Mouse (Mus musculus): ENCODE measurements around the gene Grk3. TPM values are rescaled to one million over a fixed set of nuclear protein-coding genes. Genes with fewer than 3 reads are reported as not detected.

Grk3 gene
- polyA plus RNA-seq, 1 experiment = 33.9 TPM

DNA sequence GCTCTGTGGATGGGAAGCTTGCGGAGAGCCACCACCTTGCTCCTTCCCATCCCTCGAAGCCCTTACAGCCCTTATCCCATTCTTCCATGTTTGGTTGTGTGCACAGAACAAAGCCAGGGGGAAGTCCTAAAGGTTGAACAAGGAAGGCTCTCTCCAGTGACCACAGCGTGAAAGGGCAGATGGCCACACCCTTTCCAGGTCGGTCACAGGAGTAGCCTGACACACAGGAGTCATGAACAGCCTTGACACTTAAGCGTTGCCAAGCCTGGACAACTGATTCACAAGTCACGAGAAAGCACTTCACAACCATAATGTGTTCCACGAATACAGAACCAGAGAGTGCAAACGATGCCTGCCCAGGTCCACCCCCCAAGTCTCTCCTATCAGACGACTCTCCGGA is 3.7 kb downstream of the Grk3 start:
- no peak overlapping the region for H3K4me3 ChIP-seq (ENCODE audit: insufficient read depth, low read length)
- no peak for TF ChIP-seq CTCF (IDR thresholded peaks at IDR 0.05; ENCODE audit: low read depth, low read length)
- TF ChIP-seq POLR2A (IDR thresholded peaks at IDR 0.05; ENCODE audit: borderline replicate concordance, low read depth, low read length) = no peak
- H3K4me1 ChIP-seq (ENCODE audit: control insufficient read depth, insufficient read depth, low read length) = peaks cover 15% of the 10 kb centered on the region
- no peak overlapping the region for H3K27ac ChIP-seq (ENCODE audit: insufficient read depth, low read depth, low read length)

DNA sequence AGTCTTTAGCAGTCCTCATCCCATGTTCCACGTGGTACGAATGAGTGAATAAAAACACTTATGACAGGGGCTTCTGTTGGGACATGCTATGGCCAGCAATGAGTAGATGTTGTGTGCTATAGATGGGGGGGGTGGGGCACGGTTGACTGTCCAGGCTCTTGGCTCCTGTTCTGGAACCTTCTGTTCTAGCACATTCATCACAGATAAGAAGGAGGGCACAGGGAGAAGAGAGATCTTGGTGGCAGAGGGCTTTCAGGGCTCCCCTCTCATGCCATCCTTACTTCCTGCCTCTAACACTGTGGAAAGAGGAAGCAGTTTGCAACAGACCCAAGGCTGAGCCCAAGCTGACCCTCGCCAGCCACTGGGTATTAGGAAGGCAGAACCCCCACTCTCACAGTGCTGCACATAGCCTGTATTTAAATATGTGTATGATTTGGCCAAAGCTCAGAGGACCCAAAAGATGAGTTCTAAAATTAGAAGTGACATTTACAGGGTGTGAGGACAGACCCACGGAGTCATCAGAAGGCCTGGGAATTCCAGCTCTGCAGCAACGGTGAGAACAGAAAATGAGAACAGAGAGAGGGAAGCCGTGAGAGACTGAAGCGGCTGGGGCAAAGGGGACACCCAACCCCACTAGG is 6.3 kb downstream of the Grk3 start:
- peaks cover 9% of the 10 kb centered on the region for H3K4me1 ChIP-seq (ENCODE audit: control insufficient read depth, insufficient read depth, low read length)
- TF ChIP-seq POLR2A (IDR thresholded peaks at IDR 0.05; ENCODE audit: borderline replicate concordance, low read depth, low read length) (no peak), CTCF (IDR thresholded peaks at IDR 0.05; ENCODE audit: low read depth, low read length) (no peak)
- H3K4me3 ChIP-seq (ENCODE audit: insufficient read depth, low read length) = no peak overlapping the region
- peak overlapping the region; percentile 33; the same call in 1 of the 2 replicates for H3K27ac ChIP-seq (ENCODE audit: insufficient read depth, low read depth, low read length)

DNA sequence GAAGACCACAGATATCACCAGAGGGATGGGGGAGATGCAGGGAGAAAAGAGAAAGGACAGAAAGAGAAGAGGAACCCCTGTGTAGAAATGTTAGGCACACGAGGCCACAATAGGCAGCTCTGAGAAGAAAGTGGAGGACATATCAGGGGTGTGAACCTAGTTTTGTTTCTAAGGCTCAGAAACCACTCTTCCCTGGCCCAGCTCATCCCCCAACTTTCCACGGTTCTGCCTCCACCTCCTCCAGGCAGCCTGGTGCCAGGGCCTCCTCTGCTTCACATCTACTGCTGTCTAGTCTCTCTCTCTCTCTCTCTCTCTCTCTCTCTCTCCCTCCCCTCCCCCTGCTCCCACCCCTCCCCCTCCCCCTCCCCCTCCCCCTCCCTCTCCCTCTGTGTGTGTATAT is 7.1 kb downstream of the Grk3 start:
- Histone ChIP-seq H3K4me3 (ENCODE audit: insufficient read depth, low read length) (no peak overlapping the region), H3K4me1 (ENCODE audit: control insufficient read depth, insufficient read depth, low read length) (peaks cover 9% of the 10 kb centered on the region), H3K27ac (ENCODE audit: insufficient read depth, low read depth, low read length) (no peak overlapping the region)
- TF ChIP-seq CTCF (IDR thresholded peaks at IDR 0.05; ENCODE audit: low read depth, low read length) = no peak
- no peak for TF ChIP-seq POLR2A (IDR thresholded peaks at IDR 0.05; ENCODE audit: borderline replicate concordance, low read depth, low read length)

DNA sequence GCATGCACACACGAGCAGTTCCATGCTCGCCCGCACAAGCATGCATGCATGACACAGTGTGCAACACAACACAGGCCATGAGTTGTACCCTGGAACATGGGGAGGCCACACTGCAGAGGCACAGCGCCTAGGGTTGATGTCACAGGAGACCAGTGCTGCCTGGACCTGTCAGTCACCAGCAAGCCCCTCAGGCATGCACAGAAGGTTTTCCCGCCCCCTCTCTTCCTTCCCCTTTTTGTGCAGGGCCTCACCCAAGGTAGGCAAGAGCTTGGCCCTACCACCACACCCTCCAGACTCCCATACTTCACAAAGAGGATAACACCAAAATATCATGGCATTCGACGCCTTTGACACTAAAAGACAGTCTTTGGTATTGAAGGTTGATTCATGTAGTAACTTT is 8.6 kb downstream of the Grk3 start:
- TF ChIP-seq POLR2A (IDR thresholded peaks at IDR 0.05; ENCODE audit: borderline replicate concordance, low read depth, low read length) (no peak), CTCF (IDR thresholded peaks at IDR 0.05; ENCODE audit: low read depth, low read length) (no peak)
- Histone ChIP-seq H3K4me1 (ENCODE audit: control insufficient read depth, insufficient read depth, low read length) (peaks cover 9% of the 10 kb centered on the region), H3K4me3 (ENCODE audit: insufficient read depth, low read length) (no peak overlapping the region), H3K27ac (ENCODE audit: insufficient read depth, low read depth, low read length) (no peak overlapping the region)

DNA sequence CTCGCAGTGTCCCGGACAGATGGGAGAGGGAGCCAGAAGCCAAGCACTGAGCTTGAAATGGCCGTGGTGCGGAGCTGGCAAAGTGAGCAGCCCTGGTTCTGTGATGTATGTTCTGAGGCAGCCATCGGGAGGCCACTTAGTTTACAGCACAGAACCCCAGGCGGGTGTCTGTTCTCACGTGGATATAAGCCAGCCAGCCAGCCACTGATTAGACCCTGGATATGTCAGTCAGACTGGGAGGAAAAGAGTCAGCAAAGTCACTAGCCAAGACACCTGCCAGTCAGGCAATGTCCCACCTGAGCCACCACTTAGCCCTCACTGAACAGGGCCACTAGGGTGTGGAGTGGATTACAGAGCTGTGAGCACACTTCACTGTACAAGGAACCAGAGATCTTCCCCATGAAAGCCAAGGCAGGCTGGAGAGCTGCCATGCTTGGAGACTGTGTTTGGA is 9.6 kb downstream of the Grk3 start:
- no peak overlapping the region for H3K27ac ChIP-seq (ENCODE audit: insufficient read depth, low read depth, low read length)
- TF ChIP-seq POLR2A (IDR thresholded peaks at IDR 0.05; ENCODE audit: borderline replicate concordance, low read depth, low read length) (no peak), CTCF (IDR thresholded peaks at IDR 0.05; ENCODE audit: low read depth, low read length) (no peak)
- no peak overlapping the region for H3K4me3 ChIP-seq (ENCODE audit: insufficient read depth, low read length)
- peaks cover 9% of the 10 kb centered on the region for H3K4me1 ChIP-seq (ENCODE audit: control insufficient read depth, insufficient read depth, low read length)

DNA sequence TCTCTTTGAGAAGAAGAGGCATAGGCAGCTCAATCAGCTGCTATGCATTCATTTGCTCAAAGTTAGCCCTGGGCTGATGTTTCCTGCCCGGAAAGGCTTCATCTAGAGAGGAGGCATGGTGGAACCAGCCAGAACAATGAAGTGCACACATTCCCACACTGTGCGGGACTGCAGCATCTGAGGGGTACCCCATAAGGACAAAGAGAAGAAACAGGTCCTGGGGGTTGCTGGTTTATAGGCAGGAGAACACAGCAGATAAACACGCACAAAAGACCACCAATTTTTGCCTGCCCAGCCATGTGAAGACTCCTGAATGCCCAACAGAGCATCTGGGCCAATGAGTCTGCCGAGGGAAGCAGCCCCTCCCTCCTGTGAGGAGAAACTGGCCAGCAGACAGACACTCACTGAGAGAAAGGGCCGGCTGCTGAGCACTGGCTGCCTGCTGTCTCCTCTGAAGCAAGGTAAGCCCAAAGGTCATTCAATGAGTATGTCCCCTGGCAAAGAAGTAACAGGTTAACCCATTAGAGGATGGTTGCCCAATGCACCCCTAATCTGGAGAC is 12.7 kb downstream of the Grk3 start:
- H3K4me3 ChIP-seq (ENCODE audit: insufficient read depth, low read length) = no peak overlapping the region
- TF ChIP-seq POLR2A (IDR thresholded peaks at IDR 0.05; ENCODE audit: borderline replicate concordance, low read depth, low read length) = no peak
- no peak for TF ChIP-seq CTCF (IDR thresholded peaks at IDR 0.05; ENCODE audit: low read depth, low read length)
- H3K4me1 ChIP-seq (ENCODE audit: control insufficient read depth, insufficient read depth, low read length) = peaks cover 5% of the 10 kb centered on the region
- H3K27ac ChIP-seq (ENCODE audit: insufficient read depth, low read depth, low read length) = no peak overlapping the region

DNA sequence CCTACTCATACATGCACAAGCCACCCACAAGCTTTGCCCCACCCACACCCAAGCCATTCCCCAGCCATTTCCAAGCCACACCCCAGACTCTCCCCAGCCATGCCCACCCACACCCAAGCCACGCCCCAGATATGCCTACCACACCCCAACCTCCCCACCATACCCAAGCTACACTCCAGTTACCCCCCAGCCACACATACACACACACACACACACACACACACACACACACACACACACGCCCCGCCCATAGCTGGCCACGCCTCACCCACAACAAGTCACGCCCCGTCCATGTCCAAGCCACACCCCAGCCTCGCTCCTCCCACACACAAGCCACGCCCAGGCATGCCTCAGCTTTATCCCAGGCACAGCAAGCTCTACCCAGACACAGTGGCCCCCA is 16.4 kb downstream of the Grk3 start:
- Histone ChIP-seq H3K4me3 (ENCODE audit: insufficient read depth, low read length) (no peak overlapping the region), H3K27ac (ENCODE audit: insufficient read depth, low read depth, low read length) (no peak overlapping the region), H3K4me1 (ENCODE audit: control insufficient read depth, insufficient read depth, low read length) (no peaks in the 10 kb centered on the region)
- TF ChIP-seq CTCF (IDR thresholded peaks at IDR 0.05; ENCODE audit: low read depth, low read length) (no peak), POLR2A (IDR thresholded peaks at IDR 0.05; ENCODE audit: borderline replicate concordance, low read depth, low read length) (no peak)

DNA sequence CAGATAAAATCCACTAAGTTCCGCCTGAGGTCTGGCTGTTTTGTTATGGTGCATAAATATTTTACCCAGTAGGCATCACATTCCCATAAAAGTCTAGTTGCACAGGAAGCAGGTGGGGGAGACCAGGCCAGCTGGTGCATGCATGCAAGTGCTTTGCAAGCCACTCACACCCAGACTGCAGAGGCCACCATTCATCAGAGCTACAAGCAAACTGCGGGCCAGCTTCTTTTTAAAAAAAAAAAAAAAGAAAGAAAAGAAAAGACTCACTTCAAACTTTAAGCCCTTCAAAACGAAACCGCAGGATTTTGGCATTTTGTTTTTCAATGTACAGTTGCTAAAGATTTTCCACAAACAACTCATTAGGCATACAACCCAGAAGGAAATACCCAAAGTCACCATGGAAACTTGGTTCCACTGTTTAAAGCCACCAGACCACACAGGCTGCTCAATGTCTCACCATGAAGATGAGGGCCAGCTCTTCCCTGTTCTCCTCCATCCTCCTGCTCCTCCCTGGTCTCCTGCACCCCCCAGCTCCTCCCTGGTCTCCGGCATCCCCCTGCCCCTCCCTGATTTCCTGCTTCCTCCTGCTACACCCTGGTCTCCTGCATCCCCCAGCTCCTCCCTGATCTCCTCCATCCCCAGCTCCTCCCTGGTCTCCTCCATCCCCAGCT is 17.9 kb downstream of the Grk3 start:
- no peaks in the 10 kb centered on the region for H3K4me1 ChIP-seq (ENCODE audit: control insufficient read depth, insufficient read depth, low read length)
- H3K4me3 ChIP-seq (ENCODE audit: insufficient read depth, low read length) = no peak overlapping the region
- TF ChIP-seq CTCF (IDR thresholded peaks at IDR 0.05; ENCODE audit: low read depth, low read length) (no peak), POLR2A (IDR thresholded peaks at IDR 0.05; ENCODE audit: borderline replicate concordance, low read depth, low read length) (no peak)
- H3K27ac ChIP-seq (ENCODE audit: insufficient read depth, low read depth, low read length) = no peak overlapping the region

DNA sequence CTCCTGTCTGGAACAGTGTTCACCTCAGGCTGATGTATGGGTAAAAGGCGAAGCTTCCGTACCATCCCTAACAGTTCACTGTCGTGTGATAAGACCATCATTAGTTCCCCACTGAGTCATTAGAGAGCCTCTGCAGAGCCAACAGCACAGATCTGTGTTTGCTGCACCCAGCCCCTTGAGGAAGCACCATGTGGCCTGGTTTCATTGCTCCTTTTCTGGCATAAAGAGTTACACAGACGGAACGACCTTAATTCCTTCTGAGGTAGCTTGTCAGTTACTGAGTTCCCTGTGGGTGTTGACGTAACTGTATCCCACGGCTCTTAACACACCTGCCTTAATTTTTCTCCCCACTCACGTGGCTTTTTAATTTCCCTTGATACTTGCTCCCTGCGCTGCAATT is 24.3 kb downstream of the Grk3 start:
- no peak overlapping the region for H3K4me3 ChIP-seq (ENCODE audit: insufficient read depth, low read length)
- H3K4me1 ChIP-seq (ENCODE audit: control insufficient read depth, insufficient read depth, low read length) = no peaks in the 10 kb centered on the region
- no peak for TF ChIP-seq CTCF (IDR thresholded peaks at IDR 0.05; ENCODE audit: low read depth, low read length)
- TF ChIP-seq POLR2A (IDR thresholded peaks at IDR 0.05; ENCODE audit: borderline replicate concordance, low read depth, low read length) = no peak
- H3K27ac ChIP-seq (ENCODE audit: insufficient read depth, low read depth, low read length) = no peak overlapping the region

DNA sequence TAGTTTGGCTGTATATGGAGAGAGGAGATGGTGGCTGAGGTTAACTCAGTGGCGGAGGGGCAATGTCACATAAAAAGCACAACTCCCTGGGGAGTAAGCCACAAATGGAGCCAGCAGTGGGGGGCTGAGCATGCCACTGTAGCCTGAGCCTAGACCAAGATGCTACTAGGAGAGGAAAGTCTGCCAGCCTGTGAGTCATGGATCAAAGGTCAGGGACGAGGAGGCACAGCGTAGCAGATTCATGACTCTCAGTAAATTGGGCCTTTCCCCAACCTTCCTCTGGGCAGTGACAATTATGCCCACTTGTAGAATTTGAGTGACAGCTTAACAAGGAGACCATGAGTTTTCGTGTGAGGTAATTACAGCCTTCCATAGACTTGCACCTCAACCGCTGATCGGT is 33.7 kb downstream of the Grk3 start:
- TF ChIP-seq CTCF (IDR thresholded peaks at IDR 0.05; ENCODE audit: low read depth, low read length) (no peak), POLR2A (IDR thresholded peaks at IDR 0.05; ENCODE audit: borderline replicate concordance, low read depth, low read length) (no peak)
- Histone ChIP-seq H3K27ac (ENCODE audit: insufficient read depth, low read depth, low read length) (no peak overlapping the region), H3K4me3 (ENCODE audit: insufficient read depth, low read length) (no peak overlapping the region)

More for the DNA sequence above, 33.7 kb downstream of the Grk3 start:
- 0 out of 2 replicates have a peak, but pooled peaks cover 2% of the 10 kb centered on the region for H3K4me1 ChIP-seq (ENCODE audit: control insufficient read depth, insufficient read depth, low read length)
